Mouse (Mus musculus) hindbrain, embryonic 14.5 days (tissue): ENCODE data around the gene Ankrd44. TPM values are rescaled to one million over a fixed set of nuclear protein-coding genes. Genes with fewer than 3 reads are reported as not detected.

ENCODE experiments used
- ATAC-seq: fragments of 200-750 bp; cut with Nextera tagmentation; 2 replicates; pipeline ENCODE4 v1.8.0; 2017; ENCODE audit warnings: moderate number of reproducible peaks, mild to moderate bottlenecking, moderate TSS enrichment, moderate library complexity; ENCODE audit not compliant: low FRiP score
- DNase-seq: peaks from one replicate; pipeline ENCODE4 v3.0.0-alpha.2; 2015; ENCODE audit warnings: low spot score
- H3K27ac ChIP-seq: fragments of 300-500 bp; sonication (generic); 2 replicates; pipeline ENCODE4 v1.5.1; 2014; ENCODE audit warnings: mild to moderate bottlenecking, moderate library complexity
- H3K27me3 ChIP-seq: fragments of 300-500 bp; sonication (generic); 2 replicates; pipeline ENCODE4 v1.6.1; 2014; ENCODE audit warnings: mild to moderate bottlenecking, low read length, mixed read lengths; ENCODE audit not compliant: control insufficient read depth, insufficient read depth
- H3K36me3 ChIP-seq: fragments of 300-500 bp; sonication (generic); replicated peaks from 2 replicates; pipeline ENCODE4 v1.6.1; 2014; ENCODE audit not compliant: control insufficient read depth, insufficient read depth
- H3K4me1 ChIP-seq: fragments of 300-500 bp; sonication (generic); replicated peaks from 2 replicates; pipeline ENCODE4 v1.6.1; 2014; ENCODE audit warnings: antibody characterized with exemption, low read length, mixed read lengths; ENCODE audit not compliant: control insufficient read depth, insufficient read depth
- H3K4me2 ChIP-seq: fragments of 300-500 bp; sonication (generic); replicated peaks from 2 replicates; pipeline ENCODE4 v1.6.1; 2014; ENCODE audit warnings: mild to moderate bottlenecking, moderate library complexity
- H3K4me3 ChIP-seq: fragments of 300-500 bp; sonication (generic); replicated peaks from 2 replicates; pipeline ENCODE4 v1.5.1; 2014; ENCODE audit warnings: mild to moderate bottlenecking, low read length
- H3K9ac ChIP-seq: fragments of 300-500 bp; sonication (generic); 2 replicates; pipeline ENCODE4 v1.6.1; 2014
- H3K9me3 ChIP-seq: fragments of 300-500 bp; sonication (generic); 2 replicates; pipeline ENCODE4 v1.6.1; 2016; ENCODE audit warnings: low read length; ENCODE audit not compliant: control insufficient read depth
- WGBS: fragments of 180-500 bp; shearing (Covaris S2); extraction: QIAGEN DNeasy Blood & Tissue Kit; methylation state at CpG from one replicate; pipeline ENCODE4 v1.1.7; 2014; 5-methylcytosine and 5-hydroxymethylcytosine counted together
- polyA plus RNA-seq: library from polyadenylated mRNA; unstranded; fragments of >200 nt; fragmentation: Nextera tagmentation; extraction: Ambion mirVana; gene quantifications from 2 replicates; pipeline ENCODE4 v1.2.1, GENCODE M21; 2014

Ankrd44 gene
- polyA plus RNA-seq, 1 experiment from 2014 or later = 30.0 TPM

DNA sequence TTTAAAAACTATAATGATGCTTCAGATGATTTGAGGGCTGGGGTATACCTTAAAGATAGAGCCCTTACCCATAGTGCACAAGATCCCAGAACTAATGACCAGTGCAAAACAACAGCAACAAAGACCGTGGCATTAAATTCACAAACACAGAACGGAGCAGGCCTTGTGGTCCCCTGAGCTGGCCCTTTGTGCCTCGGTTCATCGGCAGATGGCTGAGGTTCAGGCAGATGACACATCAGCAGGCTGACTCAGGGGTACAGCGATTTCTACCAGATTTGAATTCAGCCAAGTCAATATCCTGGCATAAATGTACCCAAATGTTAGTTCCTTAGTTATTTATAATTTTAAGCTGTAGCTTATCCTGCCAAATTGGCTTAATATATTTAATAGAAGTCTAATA is 153.3 kb downstream of the Ankrd44 start:
- peaks cover 11% of the 10 kb centered on the region; the same call in 1 of the 2 replicates for H3K9me3 ChIP-seq
- DNase-seq (no peak), ATAC-seq (no peak)
- WGBS = 46% methylated on average over 5 of the region's 5 CpGs
- no peak overlapping the region for H3K9ac ChIP-seq
- H3K27ac ChIP-seq = no peak overlapping the region
- H3K4me1 ChIP-seq = no peaks in the 10 kb centered on the region
- no peak overlapping the region for H3K4me3 ChIP-seq
- H3K36me3 ChIP-seq = no peaks in the 10 kb centered on the region
- H3K27me3 ChIP-seq = no peaks in the 10 kb centered on the region
- H3K4me2 ChIP-seq = no peak overlapping the region

DNA sequence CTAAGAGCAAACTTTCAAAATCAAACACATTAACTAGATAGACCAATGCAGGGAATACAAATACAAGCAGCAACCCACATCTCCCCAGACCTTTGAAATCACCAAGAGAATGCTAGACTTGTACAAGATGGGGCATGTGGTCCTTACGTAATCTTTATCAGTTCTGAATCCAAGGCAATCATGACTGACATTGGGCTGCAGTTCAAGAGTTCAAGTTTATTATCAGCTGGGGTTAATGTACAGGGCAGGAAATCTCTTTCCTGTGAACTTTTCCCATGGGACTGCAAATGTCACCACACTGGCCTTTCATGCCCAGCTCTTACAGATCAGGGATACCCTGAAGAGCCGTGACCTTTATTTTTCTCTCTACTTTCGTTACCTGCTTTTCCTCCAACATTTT is 154.7 kb downstream of the Ankrd44 start:
- Histone ChIP-seq H3K27me3 (no peaks in the 10 kb centered on the region), H3K36me3 (no peaks in the 10 kb centered on the region), H3K4me2 (no peak overlapping the region), H3K4me3 (no peak overlapping the region), H3K9me3 (peaks cover 11% of the 10 kb centered on the region; the same call in 1 of the 2 replicates), H3K4me1 (no peaks in the 10 kb centered on the region), H3K9ac (no peak overlapping the region), H3K27ac (no peak overlapping the region)
- ATAC-seq = no peak
- WGBS = 95% methylated on average over 3 of the region's 3 CpGs
- DNase-seq = no peak

DNA sequence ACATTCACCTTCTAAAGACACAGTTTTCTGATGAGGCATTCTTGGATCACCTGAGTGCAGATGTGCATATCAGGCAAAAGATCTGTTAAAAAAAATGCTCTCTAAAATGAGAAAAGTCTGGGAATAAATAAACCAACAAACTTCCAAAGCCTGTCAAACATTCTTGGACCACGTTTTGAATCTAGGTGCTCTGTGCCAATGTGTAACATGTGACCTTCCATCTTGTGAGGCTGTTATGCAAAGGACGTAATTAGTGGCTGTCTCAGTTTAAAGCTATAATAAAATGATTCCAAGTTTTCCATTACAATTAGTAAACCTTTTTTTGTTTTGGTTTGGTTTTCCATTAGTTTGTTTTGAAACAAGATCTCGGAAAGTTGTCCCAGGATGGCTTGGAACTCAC is 159.0 kb downstream of the Ankrd44 start:
- Histone ChIP-seq H3K4me3 (no peak overlapping the region), H3K4me2 (no peak overlapping the region), H3K27me3 (no peaks in the 10 kb centered on the region), H3K36me3 (no peaks in the 10 kb centered on the region; the same call in 1 of the 2 replicates), H3K9me3 (peaks cover 11% of the 10 kb centered on the region; the same call in 1 of the 2 replicates), H3K4me1 (no peaks in the 10 kb centered on the region), H3K9ac (no peak overlapping the region), H3K27ac (no peak overlapping the region)
- WGBS = 89% methylated on average over 3 of the region's 3 CpGs
- ATAC-seq (no peak), DNase-seq (no peak)

DNA sequence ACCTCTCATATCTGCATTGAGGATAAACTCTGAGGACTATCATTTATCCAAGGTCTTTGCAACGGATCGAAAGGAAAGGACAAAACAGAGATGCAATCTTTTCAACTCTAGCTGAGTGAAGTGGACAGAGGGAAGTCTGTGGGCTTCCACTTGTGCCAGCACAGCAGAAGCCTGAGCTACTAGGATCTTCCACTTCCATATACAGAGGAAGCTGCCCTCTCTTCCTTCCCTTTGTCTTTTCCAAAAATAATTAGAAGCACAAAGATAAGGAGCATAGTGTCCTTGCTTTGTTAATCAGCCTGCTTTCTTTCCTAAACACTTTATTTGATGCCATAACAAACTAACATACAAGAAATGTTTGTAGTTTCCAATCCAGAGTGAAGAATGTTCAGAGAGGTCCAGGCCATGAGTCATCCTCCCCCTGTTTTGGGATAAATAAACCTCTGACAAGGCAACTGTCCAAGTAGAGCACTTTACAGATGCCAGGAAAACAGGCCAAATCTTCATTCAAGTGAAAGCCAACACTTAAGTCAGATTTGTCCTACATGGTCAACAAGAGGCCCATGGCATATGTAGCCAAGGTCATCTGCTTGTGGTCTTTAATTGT is 160.5 kb downstream of the Ankrd44 start:
- no peak overlapping the region for H3K4me3 ChIP-seq
- H3K9ac ChIP-seq = no peak overlapping the region
- no peak overlapping the region for H3K27ac ChIP-seq
- WGBS = 93% methylated on average over 2 of the region's 2 CpGs
- H3K27me3 ChIP-seq = no peaks in the 10 kb centered on the region
- H3K9me3 ChIP-seq = peaks cover 3% of the 10 kb centered on the region; the same call in 1 of the 2 replicates
- H3K36me3 ChIP-seq = no peaks in the 10 kb centered on the region; the same call in 1 of the 2 replicates
- ATAC-seq (no peak), DNase-seq (no peak)
- H3K4me1 ChIP-seq = no peaks in the 10 kb centered on the region
- H3K4me2 ChIP-seq = no peak overlapping the region

DNA sequence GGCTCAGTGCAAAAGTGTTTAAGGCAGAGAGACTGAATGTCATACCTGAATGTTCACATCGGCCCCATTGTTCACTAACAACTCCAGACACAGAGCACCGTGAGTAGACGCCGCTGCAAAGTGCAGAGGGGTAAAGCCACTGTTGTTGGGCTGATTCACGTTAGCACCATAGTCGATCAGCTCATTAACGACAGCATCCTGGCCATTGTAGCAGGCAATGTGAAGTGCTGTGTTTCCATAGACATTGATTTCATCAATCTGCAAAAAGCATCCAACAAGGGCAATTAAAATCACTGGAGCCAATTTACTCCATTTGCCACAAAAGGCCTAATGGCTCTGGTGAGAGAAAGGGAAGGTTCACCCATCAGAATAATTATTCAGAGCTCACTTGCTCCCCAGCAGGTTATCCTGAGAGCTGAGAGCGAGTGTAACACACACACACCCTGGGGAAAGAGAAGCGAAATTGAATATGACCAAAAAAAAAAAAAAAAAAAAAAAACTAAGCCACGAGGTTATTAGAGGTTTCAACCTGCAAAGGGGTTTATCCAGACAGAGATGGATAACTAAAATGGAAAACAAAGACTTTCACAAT is 163.9 kb downstream of the Ankrd44 start:
- DNase-seq (no peak), ATAC-seq (peak; percentile 65; the same call in 1 of the 2 replicates)
- 70% methylated on average over 10 of the region's 10 CpGs for WGBS
- Histone ChIP-seq H3K27ac (peak overlapping the region; percentile 63), H3K4me3 (no peak overlapping the region), H3K4me2 (no peak overlapping the region), H3K9me3 (no peaks in the 10 kb centered on the region), H3K9ac (no peak overlapping the region), H3K36me3 (no peaks in the 10 kb centered on the region; the same call in 1 of the 2 replicates), H3K27me3 (no peaks in the 10 kb centered on the region), H3K4me1 (no peaks in the 10 kb centered on the region)

DNA sequence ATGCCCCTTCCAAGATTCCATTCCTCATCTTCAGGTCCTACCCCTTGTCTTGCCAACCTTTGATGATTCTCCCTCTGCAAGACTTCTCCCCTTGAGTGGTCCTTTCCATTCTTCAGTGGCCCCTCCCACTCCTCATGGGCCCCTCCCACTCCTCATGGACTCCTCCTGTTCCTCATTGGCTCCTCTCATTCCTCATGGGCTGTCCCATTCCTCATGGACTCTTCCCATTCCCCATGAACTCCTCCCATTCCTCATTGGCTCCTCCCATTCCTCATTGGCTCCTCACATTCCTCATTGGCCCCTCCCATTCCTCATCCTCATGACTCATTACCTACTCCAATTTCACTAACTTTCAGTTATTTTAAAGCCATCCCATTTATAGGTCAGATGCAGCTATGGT is 166.3 kb downstream of the Ankrd44 start:
- Histone ChIP-seq H3K4me2 (no peak overlapping the region), H3K27ac (no peak overlapping the region), H3K4me1 (no peaks in the 10 kb centered on the region), H3K9ac (no peak overlapping the region), H3K4me3 (no peak overlapping the region), H3K27me3 (no peaks in the 10 kb centered on the region), H3K9me3 (no peaks in the 10 kb centered on the region), H3K36me3 (no peaks in the 10 kb centered on the region; the same call in 1 of the 2 replicates)
- DNase-seq (no peak), ATAC-seq (no peak)

DNA sequence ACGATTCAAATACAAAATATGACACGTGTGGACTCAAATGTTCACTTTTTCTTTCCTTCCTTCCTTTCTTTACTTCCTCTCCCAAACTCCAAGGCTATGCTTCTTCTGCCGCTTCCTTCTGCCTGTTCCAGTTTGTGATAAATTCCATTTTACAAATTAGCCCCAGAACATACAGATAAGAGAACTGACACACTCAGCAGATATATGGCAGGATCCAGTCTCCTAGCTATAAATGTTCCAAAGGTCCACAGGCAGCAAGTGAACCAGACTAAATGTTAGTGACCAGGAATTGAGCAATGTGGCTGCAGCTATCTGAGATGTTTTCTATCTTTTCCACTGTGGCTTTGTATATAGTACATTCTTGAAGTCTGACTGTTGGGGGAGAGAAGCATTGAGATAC is 168.9 kb downstream of the Ankrd44 start:
- WGBS = 83% methylated on average over 3 of the region's 3 CpGs
- H3K36me3 ChIP-seq = no peaks in the 10 kb centered on the region; the same call in 1 of the 2 replicates
- no peak overlapping the region for H3K27ac ChIP-seq

DNA sequence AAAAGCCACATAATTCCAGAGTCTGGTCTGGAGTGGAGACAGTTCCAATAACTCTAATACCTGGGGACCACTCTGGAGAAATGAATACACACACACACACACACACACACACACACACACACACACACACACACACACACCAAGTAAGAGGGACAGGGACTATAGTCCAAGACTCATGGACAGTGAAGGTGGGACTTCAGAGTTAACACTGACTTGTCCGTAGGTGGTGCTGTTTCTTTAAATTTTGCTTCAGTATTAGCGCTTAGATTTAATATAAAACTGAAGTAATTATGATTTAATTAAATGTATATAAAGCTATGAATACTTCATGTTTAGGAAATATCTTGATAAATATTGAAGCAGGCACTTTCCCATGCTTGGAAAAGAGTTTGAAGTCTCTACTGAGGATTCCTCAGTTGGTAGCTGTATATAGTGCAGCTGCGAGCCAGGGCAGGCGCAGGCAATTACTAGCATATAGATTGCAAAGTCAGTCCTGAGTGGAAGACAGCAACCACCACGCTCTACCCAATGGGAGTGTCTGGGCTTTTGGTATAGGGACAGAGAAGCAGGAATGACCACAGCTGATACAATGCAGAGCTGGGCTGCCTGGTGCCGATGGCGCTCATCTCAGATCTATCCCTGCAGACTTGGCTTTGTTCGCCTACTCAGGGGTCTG is 170.4 kb downstream of the Ankrd44 start:
- Histone ChIP-seq H3K9me3 (no peaks in the 10 kb centered on the region), H3K4me3 (no peak overlapping the region)

More for the DNA sequence above, 168.9 kb downstream of the Ankrd44 start:
- no peak overlapping the region for H3K9ac ChIP-seq
- H3K4me3 ChIP-seq = no peak overlapping the region
- DNase-seq (no peak), ATAC-seq (no peak)
- H3K27me3 ChIP-seq = no peaks in the 10 kb centered on the region
- H3K4me1 ChIP-seq = no peaks in the 10 kb centered on the region
- no peak overlapping the region for H3K4me2 ChIP-seq
- no peaks in the 10 kb centered on the region for H3K9me3 ChIP-seq

DNA sequence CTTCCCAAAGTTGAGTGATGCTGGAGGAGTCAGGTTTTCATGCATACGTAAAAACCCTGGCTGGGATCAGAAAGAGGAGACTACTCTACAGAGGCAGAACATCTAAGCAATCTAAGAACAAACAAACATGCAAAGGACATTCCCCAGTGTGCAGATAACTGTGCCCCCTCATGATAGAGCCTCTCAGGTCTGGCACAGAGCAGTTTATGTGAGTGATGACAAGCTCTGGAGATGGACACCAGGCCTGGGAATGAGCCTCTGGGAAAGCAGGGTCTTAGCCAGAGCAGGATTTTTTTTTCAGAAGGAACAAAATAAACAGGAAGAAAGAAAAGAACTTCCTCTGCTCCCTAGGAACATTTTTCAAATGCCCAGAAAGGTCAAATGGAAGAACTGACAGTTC is 176.2 kb downstream of the Ankrd44 start:
- no peak overlapping the region for H3K4me3 ChIP-seq
- H3K9me3 ChIP-seq = no peaks in the 10 kb centered on the region
- no peaks in the 10 kb centered on the region; the same call in 1 of the 2 replicates for H3K36me3 ChIP-seq
- no peak overlapping the region for H3K27ac ChIP-seq
- no peaks in the 10 kb centered on the region for H3K4me1 ChIP-seq
- no peaks in the 10 kb centered on the region for H3K27me3 ChIP-seq
- no peak overlapping the region for H3K4me2 ChIP-seq
- H3K9ac ChIP-seq = no peak overlapping the region
- DNase-seq (no peak), ATAC-seq (no peak)
- 73% methylated on average over 1 of the region's 1 CpGs for WGBS

More for the DNA sequence above, 170.4 kb downstream of the Ankrd44 start:
- H3K4me2 ChIP-seq = no peak overlapping the region
- DNase-seq (no peak), ATAC-seq (peak; percentile 40; the same call in 1 of the 2 replicates)
- 82% methylated on average over 8 of the region's 8 CpGs for WGBS
- H3K27me3 ChIP-seq = no peaks in the 10 kb centered on the region
- H3K4me1 ChIP-seq = no peaks in the 10 kb centered on the region
- H3K27ac ChIP-seq = no peak overlapping the region
- no peak overlapping the region for H3K9ac ChIP-seq
- no peaks in the 10 kb centered on the region; the same call in 1 of the 2 replicates for H3K36me3 ChIP-seq
